9 mouse cellular contexts compared by ENCODE assay signal in the genomic region with DNA sequence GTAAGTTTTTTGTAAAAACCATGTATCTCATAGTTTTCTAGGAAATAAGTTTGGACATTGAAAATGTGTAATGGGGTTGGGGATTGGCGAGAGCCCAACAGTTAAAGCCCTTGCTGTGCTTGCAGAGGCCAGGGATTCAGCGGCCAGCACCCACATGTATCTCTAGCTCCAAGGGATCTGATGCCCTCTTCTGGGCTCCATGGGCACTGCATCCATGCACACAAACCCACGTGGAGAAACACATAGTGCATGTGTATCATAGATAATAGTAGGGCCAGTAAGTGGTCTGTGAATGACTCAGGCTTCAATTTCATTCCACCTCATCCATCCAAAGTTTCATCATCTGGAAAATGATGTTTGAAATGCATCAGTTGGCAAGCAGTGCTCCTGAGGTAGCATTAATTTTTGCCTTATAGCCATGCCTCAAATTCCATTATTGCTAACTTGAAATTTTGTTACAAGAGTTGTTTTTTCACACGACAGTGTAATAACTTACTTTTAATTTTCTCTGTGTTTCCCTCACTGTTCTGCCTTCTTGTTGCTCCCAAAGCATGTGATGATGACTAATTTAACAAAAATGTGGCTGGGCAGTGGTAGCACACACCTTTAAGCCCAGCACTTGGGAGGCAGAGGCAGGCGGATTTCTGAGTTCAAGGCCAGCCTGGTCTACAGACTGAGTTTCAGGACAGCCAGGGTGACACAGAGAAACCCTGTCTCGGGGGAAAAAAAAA.
DNase-seq lines count a peak whose midpoint lies in the region; ATAC-seq and TF ChIP-seq lines count a peak whose summit lies in the region.
"Had no signal": no experiment of that assay in that cellular context is flagged by ENCODE, and none has a peak within 500 bp of the region (broad histone marks: within the 10 kb centered on the region; RNA-seq: fewer than 3 reads in every experiment).

No protein-coding gene starts in this region.

- no peak overlapping the region for H3K27ac ChIP-seq in midbrain, embryonic 11.5 days (ENCODE audit: low read depth, low read length)
- no peak overlapping the region for H3K27ac ChIP-seq in midbrain, embryonic 10.5 days (replicated peaks)
- H3K27ac ChIP-seq in embryonic fibroblast, embryonic 13.5 days (ENCODE audit: insufficient read depth, low read length), result no peak overlapping the region

- DNase-seq in cerebellum, postnatal 10 days, result peak; percentile 35 to 42
- no peak for DNase-seq in cerebellum, adult 8-10 months
- DNase-seq in midbrain, embryonic 11.5 days (ENCODE audit: low spot score, missing footprints), result peak; percentile 75
- no peak for DNase-seq in midbrain, embryonic 10.5 days (ENCODE audit: low spot score)
- peak; percentile 23 for DNase-seq in splenic B cell, adult 2 months (ENCODE audit: low read depth, low spot score)
- DNase-seq in gastrocnemius, adult 8-10 months (ENCODE audit: low spot score in 2 of 2), result no peak
- DNase-seq in gastrocnemius, postnatal 10 days, result no peak

- no peaks in the 10 kb centered on the region for H3K4me1 ChIP-seq in midbrain, embryonic 11.5 days (ENCODE audit: control insufficient read depth, insufficient read depth, low read length)
- 0 out of 2 replicates have a peak, but pooled peaks cover 4% of the 10 kb centered on the region for H3K4me1 ChIP-seq in midbrain, embryonic 10.5 days
- no peaks in the 10 kb centered on the region for H3K4me1 ChIP-seq in embryonic fibroblast, embryonic 13.5 days (ENCODE audit: control insufficient read depth, insufficient read depth, low read length)

- TF ChIP-seq POLR2A in embryonic fibroblast, embryonic 13.5 days (IDR thresholded peaks at IDR 0.05; ENCODE audit: low read depth, low read length), result no peak

- H3K9me3 ChIP-seq in midbrain, embryonic 11.5 days (ENCODE audit: control insufficient read depth, low read length), result no peaks in the 10 kb centered on the region
- H3K9me3 ChIP-seq in midbrain, embryonic 10.5 days (replicated peaks), result no peaks in the 10 kb centered on the region

- H3K4me3 ChIP-seq in midbrain, embryonic 11.5 days (ENCODE audit: low read depth, low read length), result no peak overlapping the region
- H3K4me3 ChIP-seq in midbrain, embryonic 10.5 days, result no peak overlapping the region
- H3K4me3 ChIP-seq in embryonic fibroblast, embryonic 13.5 days (ENCODE audit: insufficient read depth, low read length), result no peak overlapping the region
- H3K4me3 ChIP-seq: myocyte had no signal

- ATAC-seq in midbrain, embryonic 11.5 days (ENCODE audit: low FRiP score), result no peak

- peak; percentile 28; the same call in 1 of the 2 replicates for TF ChIP-seq CTCF in embryonic fibroblast, embryonic 13.5 days (IDR thresholded peaks at IDR 0.05; ENCODE audit: borderline replicate concordance, insufficient read depth, low read length)

- H3K4me2 ChIP-seq in midbrain, embryonic 11.5 days, result no peak overlapping the region

- no peaks in the 10 kb centered on the region for H3K36me3 ChIP-seq in midbrain, embryonic 11.5 days (ENCODE audit: control insufficient read depth, insufficient read depth, low read length)
- no peaks in the 10 kb centered on the region for H3K36me3 ChIP-seq in midbrain, embryonic 10.5 days
- peaks cover 3% of the 10 kb centered on the region; the same call in 1 of the 2 replicates for H3K36me3 ChIP-seq in splenic B cell, adult 2 months (ENCODE audit: control insufficient read depth, insufficient read depth, low read length, poor library complexity, severe bottlenecking)

- H3K27me3 ChIP-seq in midbrain, embryonic 11.5 days (ENCODE audit: control insufficient read depth, insufficient read depth, low read length), result no peaks in the 10 kb centered on the region
- H3K27me3 ChIP-seq in midbrain, embryonic 10.5 days (ENCODE audit: low read depth, poor library complexity, severe bottlenecking), result no peaks in the 10 kb centered on the region; the same call in 1 of the 2 replicates
- H3K27me3 ChIP-seq in splenic B cell, adult 2 months (ENCODE audit: control insufficient read depth, insufficient read depth, low read length, poor library complexity, severe bottlenecking), result no peaks in the 10 kb centered on the region

- 71% methylated on average over 6 of the region's 6 CpGs for WGBS in midbrain, embryonic 11.5 days
- WGBS in midbrain, embryonic 10.5 days, result 66% methylated on average over 6 of the region's 6 CpGs

- no peak overlapping the region for H3K9ac ChIP-seq in midbrain, embryonic 11.5 days (ENCODE audit: low read length)

Comparison
In these comparisons a context has a peak if more than half of its experiments do, and no peak if none do; other contexts are left out.
1. DNase-seq: peak in cerebellum, postnatal 10 days (2 of 2), midbrain, embryonic 11.5 days (single experiment) and splenic B cell, adult 2 months (single experiment); none in cerebellum, adult 8-10 months (single experiment), midbrain, embryonic 10.5 days (single experiment), gastrocnemius, adult 8-10 months (0 of 2) and gastrocnemius, postnatal 10 days (single experiment).